Mouse (Mus musculus): ENCODE data around the gene Aurka. TPM values are rescaled to one million over a fixed set of nuclear protein-coding genes. Genes with fewer than 3 reads are reported as not detected.

Gene Aurka
- polyA plus RNA-seq, 1 experiment from 2014 or later = 136 TPM

GRCm38 (mm10) chr2:172346034-172346929, 24.1 kb downstream of the Aurka start:
- peaks cover 33% of the 10 kb centered on the region for H3K4me1 ChIP-seq
- peaks cover 11% of the 10 kb centered on the region; the same call in 1 of the 2 replicates for H3K27me3 ChIP-seq

GRCm38 (mm10) chr2:172345258-172345738, 25.0 kb downstream of the Aurka start, which contains the start of gene Fam210b:
Gene Fam210b (plus strand): TSS chr2:172345565.
- H3K4me3 ChIP-seq (replicated peaks) = peak within 1 kb of the TSS; percentile 65
- H3K36me3 ChIP-seq (replicated peaks) = no peaks in the 10 kb centered on the region
- H3K4me1 ChIP-seq = peaks cover 40% of the 10 kb centered on the region
- peak within 1 kb of the TSS; percentile 71 for H3K27ac ChIP-seq
- no peaks in the 10 kb centered on the region for H3K9me3 ChIP-seq
- under 1% methylated on average over 35 of the region's 35 CpGs for WGBS
- H3K27me3 ChIP-seq = peaks cover 11% of the 10 kb centered on the region; the same call in 1 of the 2 replicates
- peak within 1 kb of the TSS; percentile 95 for H3K4me2 ChIP-seq
- peak; percentile 96 for ATAC-seq (ENCODE audit: low FRiP score)
- peak within 1 kb of the TSS; percentile 77 for H3K9ac ChIP-seq

More at GRCm38 (mm10) chr2:172346034-172346929, 24.1 kb downstream of the Aurka start:
- ATAC-seq (ENCODE audit: low FRiP score) = peak; percentile 0; the same call in 1 of the 2 replicates
- Histone ChIP-seq H3K4me2 (peak overlapping the region; percentile 95), H3K4me3 (replicated peaks) (peak overlapping the region; percentile 65), H3K9ac (peak overlapping the region; percentile 77), H3K27ac (0 out of 2 replicates have a peak overlapping the region, but pooled peaks have one; percentile 13), H3K9me3 (no peaks in the 10 kb centered on the region), H3K36me3 (replicated peaks) (no peaks in the 10 kb centered on the region)
- 10% methylated on average over 31 of the region's 31 CpGs for WGBS

- ATAC-seq (ENCODE audit: low FRiP score) = no peak; the same call in 1 of the 2 replicates
- WGBS = 26% methylated on average over 5 of the region's 5 CpGs
- Histone ChIP-seq H3K36me3 (replicated peaks) (no peaks in the 10 kb centered on the region), H3K27me3 (peaks cover 11% of the 10 kb centered on the region; the same call in 1 of the 2 replicates), H3K9ac (no peak overlapping the region), H3K4me1 (peaks cover 40% of the 10 kb centered on the region), H3K4me3 (replicated peaks) (peak overlapping the region; percentile 65), H3K27ac (peak overlapping the region; percentile 71), H3K9me3 (no peaks in the 10 kb centered on the region), H3K4me2 (peak overlapping the region; percentile 95)
These were observed 25.7 kb downstream of the Aurka start for GRCm38 (mm10) chr2:172344669-172345068.

DNA sequence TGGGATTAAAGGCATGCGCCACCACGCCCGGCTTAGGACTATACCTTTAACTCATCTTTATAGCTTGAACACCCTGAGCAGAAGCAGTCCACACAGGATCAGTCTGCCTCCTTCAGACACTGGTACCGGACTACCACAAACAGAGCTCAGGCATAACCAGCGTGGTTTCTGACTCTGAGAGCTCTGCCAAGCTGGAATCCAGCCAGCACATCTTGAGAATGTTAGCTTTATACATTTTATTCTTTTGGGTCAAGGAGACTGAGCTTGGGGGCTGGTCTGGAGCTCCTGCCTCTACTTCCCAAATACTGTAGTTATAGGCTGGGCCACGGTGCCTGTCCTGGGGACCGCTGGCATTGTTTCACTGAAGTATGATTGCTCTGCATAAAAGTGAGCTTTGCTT, 26.6 kb downstream of the Aurka start:
- Histone ChIP-seq H3K4me1 (peaks cover 40% of the 10 kb centered on the region), H3K4me3 (replicated peaks) (no peak overlapping the region), H3K36me3 (replicated peaks) (no peaks in the 10 kb centered on the region), H3K4me2 (no peak overlapping the region), H3K9me3 (no peaks in the 10 kb centered on the region), H3K27ac (no peak overlapping the region), H3K9ac (no peak overlapping the region), H3K27me3 (peaks cover 11% of the 10 kb centered on the region; the same call in 1 of the 2 replicates)
- WGBS = 94% methylated on average over 7 of the region's 7 CpGs
- ATAC-seq (ENCODE audit: low FRiP score) = no peak

GRCm38 (mm10) chr2:172341606-172342005, 28.7 kb downstream of the Aurka start:
- WGBS = 23% methylated on average over 5 of the region's 5 CpGs
- no peak for ATAC-seq (ENCODE audit: low FRiP score)
- Histone ChIP-seq H3K36me3 (replicated peaks) (no peaks in the 10 kb centered on the region), H3K9me3 (no peaks in the 10 kb centered on the region), H3K4me3 (replicated peaks) (no peak overlapping the region), H3K4me2 (no peak overlapping the region), H3K4me1 (peaks cover 34% of the 10 kb centered on the region), H3K27ac (0 out of 2 replicates have a peak overlapping the region, but pooled peaks have one; percentile 2), H3K9ac (no peak overlapping the region), H3K27me3 (peaks cover 2% of the 10 kb centered on the region; the same call in 1 of the 2 replicates)

GRCm38 (mm10) chr2:172340936-172341335, 29.4 kb downstream of the Aurka start:
- Histone ChIP-seq H3K4me2 (no peak overlapping the region), H3K27me3 (no peaks in the 10 kb centered on the region), H3K27ac (no peak overlapping the region; the same call in 1 of the 2 replicates), H3K36me3 (replicated peaks) (no peaks in the 10 kb centered on the region), H3K4me3 (replicated peaks) (no peak overlapping the region), H3K4me1 (peaks cover 32% of the 10 kb centered on the region), H3K9me3 (no peaks in the 10 kb centered on the region), H3K9ac (no peak overlapping the region)
- 24% methylated on average over 3 of the region's 3 CpGs for WGBS
- ATAC-seq (ENCODE audit: low FRiP score) = no peak

- Histone ChIP-seq H3K9me3 (no peaks in the 10 kb centered on the region), H3K4me1 (peaks cover 20% of the 10 kb centered on the region), H3K4me3 (replicated peaks) (no peak overlapping the region), H3K9ac (no peak overlapping the region), H3K27ac (peak overlapping the region; percentile 63; the same call in 1 of the 2 replicates), H3K36me3 (replicated peaks) (no peaks in the 10 kb centered on the region), H3K4me2 (no peak overlapping the region), H3K27me3 (no peaks in the 10 kb centered on the region)
- 65% methylated on average over 19 of the region's 19 CpGs for WGBS
- no peak for ATAC-seq (ENCODE audit: low FRiP score)
These were observed 32.0 kb downstream of the Aurka start for GRCm38 (mm10) chr2:172338206-172338942.

DNA sequence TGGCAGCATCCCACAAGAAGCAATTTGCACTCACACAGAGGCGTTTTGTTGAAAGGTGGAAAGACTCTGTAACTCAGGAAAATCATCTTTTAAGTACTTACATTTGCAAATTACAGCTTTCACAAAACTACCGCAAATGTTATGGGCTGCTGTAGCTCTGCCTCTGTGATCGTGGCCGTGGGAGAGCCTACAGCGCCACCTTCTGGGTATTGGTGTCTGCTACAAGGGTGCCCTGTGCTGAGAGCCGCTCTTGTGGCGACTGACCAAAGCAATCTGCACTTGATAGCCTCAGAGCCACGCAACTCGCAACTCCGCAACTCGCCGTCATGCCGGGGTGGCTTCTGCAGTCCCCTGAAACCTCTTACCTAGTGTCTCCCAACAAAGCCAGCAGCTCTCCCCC, 41.2 kb downstream of the Aurka start:
- no peaks in the 10 kb centered on the region for H3K36me3 ChIP-seq (replicated peaks)
- no peak overlapping the region for H3K4me3 ChIP-seq (replicated peaks)
- H3K4me2 ChIP-seq = peak overlapping the region; percentile 40
- no peak overlapping the region for H3K9ac ChIP-seq
- H3K4me1 ChIP-seq = peaks cover 7% of the 10 kb centered on the region
- H3K27ac ChIP-seq = no peak overlapping the region
- peak; percentile 85; the same call in 1 of the 2 replicates for ATAC-seq (ENCODE audit: low FRiP score)
- H3K9me3 ChIP-seq = no peaks in the 10 kb centered on the region
- WGBS = 3% methylated on average over 13 of the region's 13 CpGs
- H3K27me3 ChIP-seq = peaks cover 38% of the 10 kb centered on the region

GRCm38 (mm10) chr2:172328248-172328647, 42.1 kb downstream of the Aurka start:
- Histone ChIP-seq H3K36me3 (replicated peaks) (no peaks in the 10 kb centered on the region), H3K9me3 (no peaks in the 10 kb centered on the region), H3K4me3 (replicated peaks) (no peak overlapping the region), H3K4me2 (no peak overlapping the region), H3K27ac (no peak overlapping the region), H3K4me1 (peaks cover 7% of the 10 kb centered on the region), H3K9ac (no peak overlapping the region), H3K27me3 (peaks cover 38% of the 10 kb centered on the region)
- ATAC-seq (ENCODE audit: low FRiP score) = no peak; the same call in 1 of the 2 replicates
- WGBS = 43% methylated on average over 8 of the region's 8 CpGs

DNA sequence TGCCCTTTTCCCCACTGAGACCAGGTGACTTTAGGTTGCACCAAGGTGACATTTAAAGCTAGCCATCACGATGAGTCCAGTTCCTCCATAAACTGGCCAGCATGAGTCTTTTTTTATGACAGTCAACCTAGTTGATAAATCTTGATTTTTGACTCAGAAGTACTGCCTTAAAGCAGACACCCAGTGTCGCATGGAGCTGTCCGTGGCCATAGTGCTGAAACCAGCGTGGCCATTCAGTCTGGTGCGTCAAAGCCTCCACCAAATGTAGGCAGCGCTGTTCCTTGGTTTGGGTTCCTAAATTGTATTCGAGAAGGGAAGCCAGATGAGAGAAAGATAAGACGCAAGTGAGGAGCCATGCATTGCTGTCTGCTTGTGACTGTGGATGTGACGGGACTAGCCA, 49.5 kb downstream of the Aurka start:
- no peak for ATAC-seq (ENCODE audit: low FRiP score)
- peaks cover 3% of the 10 kb centered on the region; the same call in 1 of the 2 replicates for H3K27me3 ChIP-seq
- H3K9me3 ChIP-seq = no peaks in the 10 kb centered on the region
- H3K4me3 ChIP-seq (replicated peaks) = no peak overlapping the region
- no peak overlapping the region for H3K27ac ChIP-seq
- no peaks in the 10 kb centered on the region for H3K4me1 ChIP-seq
- no peak overlapping the region for H3K4me2 ChIP-seq
- WGBS = 24% methylated on average over 9 of the region's 9 CpGs
- H3K36me3 ChIP-seq (replicated peaks) = no peaks in the 10 kb centered on the region
- no peak overlapping the region for H3K9ac ChIP-seq

DNA sequence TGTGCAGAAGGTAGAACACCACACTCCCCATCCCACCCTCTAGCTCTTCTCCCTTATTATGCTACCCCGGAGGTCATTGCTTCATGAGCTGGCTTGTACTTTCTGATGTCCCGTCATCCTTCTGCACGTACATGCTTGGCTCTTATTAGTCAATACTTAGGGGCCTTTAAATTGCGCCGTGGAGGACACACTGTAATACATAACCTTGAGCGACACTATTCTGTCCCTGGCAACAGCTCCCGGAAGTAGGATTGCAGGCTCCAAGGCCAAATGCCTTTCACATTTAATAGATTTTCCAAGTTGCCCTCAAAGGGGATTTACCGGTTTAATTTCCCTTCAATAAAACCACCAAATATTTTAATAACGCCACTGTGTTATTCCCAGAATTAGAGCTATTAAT, 58.6 kb downstream of the Aurka start:
- Histone ChIP-seq H3K9me3 (no peaks in the 10 kb centered on the region), H3K36me3 (replicated peaks) (no peaks in the 10 kb centered on the region), H3K4me1 (no peaks in the 10 kb centered on the region), H3K27ac (no peak overlapping the region), H3K27me3 (no peaks in the 10 kb centered on the region), H3K4me3 (replicated peaks) (no peak overlapping the region), H3K9ac (no peak overlapping the region), H3K4me2 (no peak overlapping the region)
- ATAC-seq (ENCODE audit: low FRiP score) = no peak
- 91% methylated on average over 9 of the region's 9 CpGs for WGBS

DNA sequence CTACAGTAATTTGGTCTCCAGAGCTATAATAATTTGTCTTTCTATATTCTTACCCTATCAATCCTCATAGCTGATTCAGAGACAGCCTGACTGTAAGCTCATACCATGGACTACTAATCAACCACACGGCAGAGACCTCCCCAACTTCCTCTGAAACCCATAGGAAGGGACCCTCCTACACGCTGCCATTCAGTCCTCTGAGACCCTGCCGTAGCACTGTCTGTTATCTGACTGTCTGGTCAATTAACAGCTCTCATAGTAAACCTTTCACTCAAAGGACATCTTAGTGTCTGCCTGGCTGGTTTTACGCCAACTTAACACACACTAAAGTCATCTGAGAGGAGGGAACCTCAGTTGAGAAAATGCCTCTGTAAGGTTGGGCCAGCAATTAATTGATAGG, 63.8 kb downstream of the Aurka start:
- no peaks in the 10 kb centered on the region for H3K27me3 ChIP-seq
- no peak overlapping the region for H3K9ac ChIP-seq
- H3K4me3 ChIP-seq (replicated peaks) = no peak overlapping the region
- no peak overlapping the region for H3K4me2 ChIP-seq
- H3K9me3 ChIP-seq = no peaks in the 10 kb centered on the region
- H3K4me1 ChIP-seq = peaks cover 10% of the 10 kb centered on the region
- WGBS = 83% methylated on average over 4 of the region's 4 CpGs
- ATAC-seq (ENCODE audit: low FRiP score) = no peak
- no peak overlapping the region for H3K27ac ChIP-seq
- H3K36me3 ChIP-seq (replicated peaks) = no peaks in the 10 kb centered on the region
